In the genomic region with DNA sequence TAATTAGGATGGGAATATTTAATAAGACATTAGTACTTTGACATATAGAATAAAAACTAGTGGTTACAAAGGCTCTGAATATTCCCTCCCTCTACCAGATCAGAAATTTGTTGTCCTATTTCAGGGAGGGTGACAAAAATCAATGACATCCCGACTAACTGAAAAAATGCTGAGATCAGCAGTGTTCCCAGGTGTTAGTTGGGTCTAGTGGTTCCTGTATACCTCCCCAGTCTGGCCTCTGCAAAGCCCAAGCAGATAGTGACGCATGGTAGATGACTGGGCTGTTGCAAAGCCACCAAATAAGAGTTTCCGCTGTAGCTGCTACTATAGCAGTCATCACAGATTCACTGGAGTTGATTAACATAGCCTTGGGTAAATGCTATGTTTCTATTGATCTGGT, we compare ENCODE assay signal across 20 mouse cellular contexts. TPM values are rescaled to one million over a fixed set of nuclear protein-coding genes. Genes with fewer than 3 reads are reported as not detected.
DNase-seq lines count a peak whose midpoint lies in the region; TF ChIP-seq lines count a peak whose summit lies in the region.
"Had no signal": no experiment of that assay in that cellular context is flagged by ENCODE, and none has a peak within 500 bp of the region (broad histone marks: within the 10 kb centered on the region; RNA-seq: fewer than 3 reads in every experiment).

No protein-coding gene starts in this region.

- in situ Hi-C loops in ES-E14 (cut with MboI; ENCODE audit: low sequenced_read_pairs in 2 of 2, unreplicated experiment in 2 of 2): no loop called here

- no peak overlapping the region for H3K27ac ChIP-seq in ES-E14 (ENCODE audit: insufficient read depth, low read depth, low read length, poor library complexity, severe bottlenecking)

- peak; percentile 57 for DNase-seq in heart, adult 11 months
- no peak for DNase-seq in heart, postnatal 36 days
- DNase-seq in ES-E14 (ENCODE audit: low read depth, low spot score): no peak
- DNase-seq in gastrocnemius, postnatal 4 days (ENCODE audit: low spot score in 2 of 2): no peak
- DNase-seq: adrenal gland, adult 2 months; adrenal gland, adult 8-10 months; adrenal gland, postnatal 10 days; adrenal gland, postnatal 14 days; adrenal gland, postnatal 25 days; adrenal gland, postnatal 36 days; B cell, adult 2 months; cerebellum, adult 11 months; cerebellum, adult 11-12 months; cerebellum, adult 18-20 months; cerebellum, adult 2 months had no signal

- H3K9ac ChIP-seq in ES-E14 (ENCODE audit: insufficient read depth, low read depth, low read length, poor library complexity, severe bottlenecking): no peak overlapping the region

- no peaks in the 10 kb centered on the region; the same call in 1 of the 2 replicates for H3K9me3 ChIP-seq in ES-E14 (ENCODE audit: control insufficient read depth, insufficient read depth, low read depth, low read length)

- H3K4me3 ChIP-seq in ES-E14 (ENCODE audit: insufficient read depth in 1 of 2, low read depth in 1 of 2, low read length in 2 of 2, poor library complexity in 1 of 2, severe bottlenecking in 1 of 2): no peak overlapping the region

- intact Hi-C loops in heart, postnatal 36 days (cut with DNase I): no loop called here

- H3K36me3 ChIP-seq in ES-E14 (ENCODE audit: control insufficient read depth, insufficient read depth, low read length, poor library complexity, severe bottlenecking): no peaks in the 10 kb centered on the region
- H3K36me3 ChIP-seq: G1E had no signal

- H3K4me1 ChIP-seq in ES-E14 (ENCODE audit: control insufficient read depth in 2 of 2, insufficient read depth in 2 of 2, low read length in 2 of 2, poor library complexity in 1 of 2): no peaks in the 10 kb centered on the region

TF ChIP-seq in ES-E14, 5 proteins besides CTCF, POLR2A, EP300 and RAD21:
- TF ChIP-seq HCFC1 (IDR thresholded peaks at IDR 0.05; ENCODE audit: borderline replicate concordance, insufficient read depth, low read length): no peak
- peak; percentile 50; the same call in 1 of the 2 replicates for TF ChIP-seq MAFK (IDR thresholded peaks at IDR 0.05; ENCODE audit: insufficient read depth, low read depth, low read length)

RNA-seq across cellular contexts. Expression of a gene that starts 59.9 kb away (rescaled TPM):
- not detected for total RNA-seq in heart, postnatal 36 days (2021)
- total RNA-seq in ES-E14 (2012; rRNA removed): not detected in 2 replicates
- total RNA-seq in gastrocnemius, postnatal 4 days (2021): not detected
- total RNA-seq: adrenal gland, adult 18-20 months; adrenal gland, adult 2 months; adrenal gland, adult 8-10 months; adrenal gland, postnatal 10 days; adrenal gland, postnatal 14 days; adrenal gland, postnatal 25 days; adrenal gland, postnatal 36 days; adrenal gland, postnatal 4 days; CH12.LX; G1E; MEL had no signal
